Mouse (Mus musculus): Measurements from ENCODE around the gene Tmem232. TPM values are rescaled to one million over a fixed set of nuclear protein-coding genes. Genes with fewer than 3 reads are reported as not detected.
"Not testable (repeated sequence)": the region's sequence is repeated elsewhere in the genome, so short reads cannot be mapped to it uniquely, and the experiment has no call there.

Gene Tmem232
- total RNA-seq, 2 experiments from 2014 or later = not detected

- no peak for ATAC-seq (replicated peaks; ENCODE audit: poor library complexity, severe bottlenecking)
These were observed 288.4 kb downstream of the Tmem232 start for GRCm38 (mm10) chr17:65252160-65252559.

DNA sequence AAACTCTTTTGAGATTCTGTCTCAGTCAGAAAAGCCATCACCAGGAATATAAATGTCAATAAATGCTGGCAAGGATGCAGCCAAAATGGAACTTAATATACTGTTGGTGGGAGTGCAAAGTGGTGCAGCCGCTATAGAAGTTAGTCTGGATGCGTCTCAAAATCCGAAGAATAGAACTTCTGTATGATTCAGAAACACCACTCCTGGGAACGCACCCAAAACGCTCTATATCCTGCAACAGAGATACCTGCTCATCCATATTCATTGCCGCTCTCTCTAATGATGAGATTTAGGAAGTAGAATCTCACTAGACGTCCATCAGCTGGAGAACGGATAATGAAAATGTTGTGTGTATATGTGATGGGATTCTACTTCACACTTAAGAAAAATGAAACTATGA lies 290.3 kb downstream of the Tmem232 start:
- no peak for ATAC-seq (replicated peaks; ENCODE audit: poor library complexity, severe bottlenecking)

DNA sequence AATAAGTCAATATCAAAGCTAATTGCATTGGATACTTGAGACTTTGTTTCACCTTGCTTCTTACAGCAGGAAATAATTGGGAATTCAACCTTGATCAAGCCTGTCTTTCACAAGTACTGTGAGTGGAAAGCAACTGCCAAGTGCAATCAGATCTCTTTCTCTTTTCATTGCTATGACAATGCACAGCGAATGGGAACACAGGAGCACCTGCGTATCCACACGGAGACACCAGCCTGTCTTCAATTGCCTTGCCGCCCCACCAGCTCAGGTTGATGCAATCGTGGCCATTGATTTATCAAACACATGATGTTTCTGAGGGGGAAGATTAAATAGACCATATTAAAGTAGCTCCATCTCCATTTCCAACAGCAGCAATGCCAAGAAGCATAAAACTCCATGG lies 296.9 kb downstream of the Tmem232 start:
- ATAC-seq (replicated peaks; ENCODE audit: poor library complexity, severe bottlenecking) = no peak

DNA sequence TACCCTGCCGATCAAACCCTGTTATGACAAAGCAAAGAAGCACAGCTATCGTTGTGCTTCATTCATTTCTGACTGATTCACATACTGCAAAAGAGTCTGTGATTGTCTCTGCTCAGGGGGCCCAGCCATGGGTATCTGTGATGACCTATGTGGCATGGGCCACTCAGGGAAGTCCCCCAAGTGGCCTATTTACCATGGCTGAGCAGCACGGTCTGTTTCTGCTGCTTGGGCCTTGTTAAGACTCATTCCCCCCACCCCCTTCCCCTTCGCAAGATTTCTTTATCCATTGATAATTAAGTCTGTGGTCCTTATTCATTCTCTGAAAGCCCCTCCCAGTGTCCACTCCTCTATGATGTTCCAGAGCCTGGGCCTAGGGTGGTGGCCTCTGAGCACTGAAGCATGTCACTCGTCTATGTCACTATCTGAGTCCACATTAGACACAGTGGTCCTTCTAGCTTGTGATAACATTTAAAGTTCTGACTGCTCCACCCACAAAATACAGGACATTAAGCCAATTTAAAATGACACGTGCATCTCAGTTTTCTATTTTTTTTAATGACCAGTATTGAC lies 315.1 kb downstream of the Tmem232 start:
- ATAC-seq (replicated peaks; ENCODE audit: poor library complexity, severe bottlenecking) = no peak

GRCm38 (mm10) chr17:65221687-65222086 lies 318.9 kb downstream of the Tmem232 start:
- not testable (repeated sequence) for ATAC-seq (replicated peaks; ENCODE audit: poor library complexity, severe bottlenecking)

Other genes with a start within 250 kb of the Tmem232 start
- gene Vapa, start 72.8 kb upstream of the Tmem232 start, total RNA-seq (2014; fragmentation: Nextera tagmentation) = 131 and 169 TPM in 2 replicates
- 127 and 134 TPM in 2 replicates for gene Vapa, start 72.8 kb upstream of the Tmem232 start, total RNA-seq (2017)
- not detected in 2 replicates for gene Txndc2, start 101.4 kb upstream of the Tmem232 start, total RNA-seq (2014; fragmentation: Nextera tagmentation)
- not detected in 2 replicates for gene Txndc2, start 101.4 kb upstream of the Tmem232 start, total RNA-seq (2017)
- gene Rab31, start 232.0 kb upstream of the Tmem232 start, total RNA-seq (2014; fragmentation: Nextera tagmentation) = 48.3 and 56.7 TPM in 2 replicates
- gene Rab31, start 232.0 kb upstream of the Tmem232 start, total RNA-seq (2017) = 73.6 and 82.1 TPM in 2 replicates
- gene Ppp4r1, start 241.8 kb upstream of the Tmem232 start, total RNA-seq (2014; fragmentation: Nextera tagmentation) = 76.3 and 77.3 TPM in 2 replicates
- gene Ppp4r1, start 241.8 kb upstream of the Tmem232 start, total RNA-seq (2017) = 42.0 and 101 TPM in 2 replicates

Data from granulocyte monocyte progenitor cell, adult 5-6 weeks (primary cell).